Mouse (Mus musculus) cerebellum, postnatal 14 days (tissue): Measurements from ENCODE around the gene Bmper.

Source experiments
- DNase-seq, 2 experiments: peaks; one replicate each; pipeline ENCODE4 v3.0.0; 2021; ENCODE audit warnings: mixed read lengths in 2 of 2

The Bmper gene

GRCm38 (mm10) chr9:23222841-23223548, at the start of gene Bmper:
TSS of gene Bmper (plus strand) at chr9:23223076.
- peak; percentile 31 to 47 for DNase-seq

DNA sequence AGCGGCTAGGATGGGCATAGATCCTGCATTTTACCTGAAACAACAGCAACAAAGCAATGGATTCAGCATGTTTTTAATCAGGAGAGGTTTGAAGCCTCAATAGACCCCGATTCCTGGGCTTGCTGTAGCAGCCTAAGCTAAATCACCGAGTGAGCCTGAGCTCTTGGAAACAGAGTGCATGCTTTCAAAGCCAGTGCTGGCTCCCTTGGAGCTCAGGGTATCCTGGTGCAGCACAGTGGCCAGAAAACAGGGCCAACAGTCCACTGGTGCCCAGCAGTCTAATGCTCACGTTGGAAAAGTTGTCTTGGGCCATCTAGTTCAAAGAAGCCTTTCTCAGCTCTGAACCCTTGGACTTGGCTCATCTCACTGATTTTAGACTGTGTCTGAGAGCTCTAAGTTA, 45.4 kb upstream of the Bmper start:
- no peak for DNase-seq

GRCm38 (mm10) chr9:23187181-23187580, 35.7 kb upstream of the Bmper start:
- no peak for DNase-seq

DNA sequence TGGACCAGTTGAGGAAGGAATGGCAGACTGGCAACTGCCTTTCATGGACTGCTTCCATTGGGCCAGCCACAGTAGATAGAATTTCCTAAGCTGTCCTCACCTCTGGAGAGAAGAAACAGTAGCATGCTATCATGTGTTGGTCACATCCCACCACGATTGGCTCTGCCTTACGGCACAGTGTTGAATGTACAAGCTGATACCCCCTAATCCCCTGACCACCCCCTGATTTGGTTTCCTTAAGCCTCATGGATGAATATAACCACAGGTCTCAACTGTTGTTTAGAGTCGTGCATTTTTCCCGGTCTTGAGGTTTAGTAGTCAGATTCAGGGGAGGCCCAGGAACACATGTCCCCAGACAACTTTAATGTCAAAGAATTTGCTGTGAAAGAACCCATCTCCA, 34.7 kb upstream of the Bmper start:
- no peak for DNase-seq

DNA sequence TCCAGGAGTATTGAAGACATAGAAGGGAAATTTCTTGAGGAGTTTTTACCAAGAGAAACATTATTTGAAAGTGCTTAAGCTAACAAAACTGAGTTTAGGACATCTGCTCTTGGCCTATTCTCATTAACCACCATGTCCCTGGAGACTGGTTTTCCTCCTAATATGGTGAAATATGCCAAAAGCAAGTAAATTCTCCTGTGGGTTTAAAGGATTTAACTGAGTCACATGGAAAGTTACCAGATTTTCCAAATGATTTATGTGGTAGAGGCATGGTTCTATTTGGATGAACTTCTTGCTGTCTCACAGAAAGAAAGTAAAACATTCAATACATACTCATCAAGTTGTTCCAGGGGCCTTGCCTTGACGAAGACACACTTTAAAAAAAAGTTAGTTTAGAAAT, 31.9 kb upstream of the Bmper start:
- DNase-seq: no peak

GRCm38 (mm10) chr9:23191431-23191830, 31.4 kb upstream of the Bmper start:
- DNase-seq: no peak

- no peak for DNase-seq
Measured at GRCm38 (mm10) chr9:23192567-23193331, 30.1 kb upstream of the Bmper start.

- DNase-seq: no peak
Measured at GRCm38 (mm10) chr9:23198996-23199395, 23.9 kb upstream of the Bmper start.

- DNase-seq: no peak
Measured at GRCm38 (mm10) chr9:23199841-23200240, 23.0 kb upstream of the Bmper start.

DNA sequence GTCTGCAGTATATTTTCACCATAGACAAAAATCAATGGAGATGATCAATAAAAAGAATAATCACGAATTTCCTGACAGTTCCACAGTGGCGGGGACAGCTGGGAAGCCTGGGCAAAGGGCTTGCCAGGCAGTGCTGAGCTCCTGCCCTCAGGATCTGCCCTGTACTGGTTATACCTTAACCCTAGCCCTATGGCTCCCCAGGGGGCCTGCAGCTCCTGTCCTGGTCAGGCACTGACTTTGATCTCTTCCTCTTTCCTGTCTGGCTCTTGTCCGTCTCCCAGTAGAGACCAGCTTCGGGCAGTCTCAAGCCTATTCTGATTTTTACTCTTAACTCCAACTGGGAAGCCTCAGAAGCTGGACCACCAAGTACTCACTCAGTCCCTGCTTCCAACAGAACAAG, 22.0 kb upstream of the Bmper start:
- no peak for DNase-seq

DNA sequence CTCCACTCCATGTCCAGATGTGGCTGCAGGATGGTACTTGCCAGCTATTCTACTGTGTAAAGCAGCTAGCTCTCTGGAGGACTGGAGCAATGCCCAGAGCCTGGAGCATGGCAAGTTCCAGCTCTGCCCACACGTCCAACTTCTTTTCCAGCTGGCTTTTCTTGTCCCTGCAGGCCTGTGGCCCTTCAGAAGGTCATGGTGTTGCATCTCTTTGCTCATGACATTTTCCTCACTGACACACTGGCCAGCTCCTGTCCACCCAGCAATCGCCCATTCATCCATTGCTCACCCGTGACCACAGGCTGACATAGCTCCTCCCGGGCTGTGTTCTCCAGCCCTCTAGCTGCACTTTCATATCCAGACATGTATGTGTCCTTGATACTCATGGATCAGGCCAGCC, 20.4 kb upstream of the Bmper start:
- no peak for DNase-seq

DNA sequence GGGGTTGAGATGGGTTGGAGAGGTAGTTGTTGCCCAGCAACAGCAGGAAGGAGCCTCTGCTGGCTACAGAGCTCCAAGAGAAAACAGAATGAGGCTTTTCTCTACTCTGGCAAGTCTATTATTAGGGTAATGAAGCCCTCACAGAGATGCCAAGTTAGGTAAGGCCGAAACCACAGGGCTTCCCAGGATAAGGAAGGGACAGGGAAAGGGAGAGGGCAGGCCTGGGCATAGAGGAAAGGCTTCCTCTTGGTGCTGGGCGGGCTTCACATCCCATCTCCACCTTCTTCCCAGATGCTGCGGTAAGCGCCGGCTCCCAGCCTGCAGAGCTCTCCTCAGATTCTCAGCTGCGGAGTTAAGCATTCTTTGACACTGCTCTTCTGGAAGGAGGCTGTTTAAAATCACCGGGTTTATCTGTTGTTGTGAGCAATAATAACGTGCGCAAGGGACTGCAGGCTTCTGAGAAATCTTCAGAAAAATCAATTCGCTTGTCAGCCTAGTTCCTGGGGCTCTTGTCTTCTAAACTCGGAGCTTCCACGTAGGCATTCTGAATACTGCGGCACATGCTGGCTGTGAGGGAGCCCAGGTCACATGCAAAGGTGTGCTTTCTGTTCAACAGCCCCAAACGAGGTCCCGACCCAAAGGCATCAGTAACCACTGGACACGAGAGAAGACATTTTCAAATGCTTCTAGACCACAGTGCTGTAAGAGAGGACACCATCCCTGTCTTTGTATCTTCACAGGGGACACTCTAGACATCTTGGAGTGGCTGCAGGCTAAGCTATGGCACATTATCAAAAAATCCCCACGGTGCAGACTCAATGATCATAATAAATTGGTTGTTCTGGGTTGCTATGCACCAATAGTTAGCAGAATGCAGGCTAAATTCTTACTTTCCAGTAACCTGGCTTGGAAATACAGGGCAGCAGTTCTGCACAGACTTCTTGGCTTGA, 18.3 kb upstream of the Bmper start:
- no peak for DNase-seq

GRCm38 (mm10) chr9:23205304-23205703, 17.6 kb upstream of the Bmper start:
- no peak for DNase-seq

- DNase-seq: no peak
Measured at GRCm38 (mm10) chr9:23205757-23206156, 17.1 kb upstream of the Bmper start.

DNA sequence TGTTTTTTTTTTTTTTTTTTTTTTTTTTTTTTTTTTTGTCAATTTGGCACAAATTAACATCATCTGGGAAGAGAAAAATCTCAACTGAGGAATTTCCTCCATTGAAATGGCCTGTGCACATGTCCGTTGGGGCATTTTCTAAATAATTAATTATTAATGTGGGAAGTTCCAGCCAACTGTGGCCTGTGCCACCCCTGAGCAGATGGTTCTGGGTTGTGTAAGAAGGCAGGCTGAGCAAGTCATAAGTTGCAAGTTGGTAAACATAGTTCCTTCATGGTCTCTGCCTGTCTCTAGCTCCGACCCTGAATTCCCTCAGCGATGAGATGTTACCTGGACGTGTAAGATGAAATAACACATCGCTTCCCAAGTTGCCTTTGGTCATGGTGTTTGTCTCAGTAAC, 16.7 kb upstream of the Bmper start:
- no peak for DNase-seq

- DNase-seq: peak; percentile 87 to 89
Measured at GRCm38 (mm10) chr9:23212303-23212702, 10.6 kb upstream of the Bmper start.

GRCm38 (mm10) chr9:23219754-23220153, 3.1 kb upstream of the Bmper start:
- DNase-seq: peak in 1 of 2 experiments; percentile 24

DNA sequence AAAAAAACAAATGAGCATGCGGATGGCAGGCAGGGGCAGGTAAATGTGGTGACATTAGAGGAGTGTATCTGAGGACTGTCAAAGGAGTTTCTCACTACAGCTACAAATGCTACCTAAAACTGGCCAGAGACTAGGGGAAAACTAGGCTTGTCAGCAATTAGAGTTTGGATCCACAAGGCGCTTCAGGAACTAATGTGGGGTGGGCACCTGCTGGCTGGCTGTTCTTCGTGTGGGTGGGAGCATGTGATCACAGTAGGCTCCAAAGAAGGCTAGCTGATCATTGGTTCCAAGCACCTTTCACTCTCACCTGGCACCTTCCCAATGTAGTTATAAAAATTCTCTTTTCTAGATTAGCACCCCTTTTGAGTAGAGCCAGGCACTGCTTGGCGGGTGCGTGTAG, 900 bp upstream of the Bmper start:
- no peak for DNase-seq

DNA sequence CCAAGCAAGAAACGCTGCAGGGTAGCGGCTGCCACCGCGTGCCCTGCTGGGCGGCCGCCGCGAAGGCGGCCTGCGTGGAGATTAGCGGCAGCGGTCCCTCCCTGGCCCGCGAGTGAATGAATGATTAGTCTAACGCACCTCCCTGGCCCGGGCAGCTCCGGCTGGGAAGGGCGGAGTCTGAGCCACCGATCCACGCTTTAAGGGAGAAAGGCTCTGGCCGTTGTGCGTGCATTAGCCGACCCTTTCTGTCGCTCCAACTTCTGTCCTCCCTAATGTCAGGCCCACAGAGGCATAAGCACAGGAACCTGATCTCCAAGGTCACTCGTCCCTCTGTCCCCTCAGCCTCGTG, 410 bp upstream of the Bmper start:
- DNase-seq: peak; percentile 21 to 43

- DNase-seq: peak; percentile 35 to 40
Measured at GRCm38 (mm10) chr9:23223549-23224077, 737 bp downstream of the Bmper start.

DNA sequence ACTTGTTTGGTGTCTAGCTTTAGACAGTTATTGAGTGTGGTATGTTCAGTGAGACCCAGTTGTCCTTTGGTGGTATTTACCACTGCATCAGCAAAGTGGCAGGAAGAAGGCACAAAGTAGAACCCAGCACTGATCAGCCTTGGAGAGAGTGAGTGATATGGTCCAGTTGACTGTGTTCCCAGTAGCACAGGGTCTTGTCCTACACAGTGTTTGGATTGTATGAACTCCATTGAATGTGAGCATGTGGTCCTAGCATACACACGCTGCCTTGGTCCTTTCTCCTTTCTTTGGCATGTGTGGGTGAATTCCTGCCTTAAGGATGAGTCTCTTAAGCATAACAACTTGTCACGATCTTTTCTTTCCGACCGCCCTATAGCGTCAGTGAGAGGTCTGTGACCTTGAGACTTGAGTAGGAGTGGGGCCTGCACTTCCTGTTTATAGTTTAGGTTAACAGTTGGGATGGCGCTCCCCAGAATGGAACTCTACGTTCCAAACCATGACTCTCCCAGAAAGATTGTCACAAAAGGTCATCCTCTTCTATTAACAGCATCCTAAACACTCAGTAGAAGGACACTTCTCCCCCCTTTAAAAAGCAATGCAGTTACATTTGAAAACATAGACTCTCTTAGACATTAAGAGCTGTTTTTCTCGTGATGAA, 10.7 kb downstream of the Bmper start:
- DNase-seq: no peak

DNA sequence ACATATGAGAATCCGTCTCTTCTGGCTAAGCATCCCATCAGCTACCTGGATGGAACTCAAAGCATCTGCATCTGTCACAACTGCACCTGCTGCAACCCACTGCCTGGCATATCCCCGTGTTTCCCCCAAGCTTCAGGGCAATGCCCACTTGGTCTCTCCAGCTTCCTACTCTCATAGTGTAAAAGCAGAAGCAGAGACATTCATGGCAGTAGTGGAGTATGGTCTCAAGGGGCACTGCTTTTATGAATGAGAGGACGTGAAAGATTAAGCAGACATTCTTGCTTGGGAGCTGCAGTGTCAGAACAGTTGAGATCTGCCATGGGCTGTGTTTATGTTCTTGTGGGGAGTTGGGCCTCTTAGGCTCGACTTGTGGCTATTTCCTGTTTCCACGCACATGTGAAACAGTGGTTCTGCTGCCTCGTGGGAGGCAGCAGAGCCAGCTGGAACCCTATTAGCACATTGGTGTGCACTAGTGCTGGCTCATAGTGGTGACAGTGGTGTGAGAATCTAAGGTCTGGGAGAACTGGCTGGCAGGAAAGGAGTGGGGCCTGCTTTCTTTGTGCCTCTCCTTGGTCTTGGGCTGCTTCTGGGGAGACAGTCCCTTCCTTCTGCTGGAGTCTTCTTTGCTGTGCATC, 12.6 kb downstream of the Bmper start:
- DNase-seq: no peak
